Mouse (Mus musculus): ENCODE measurements around the gene Galnt2.

DNA sequence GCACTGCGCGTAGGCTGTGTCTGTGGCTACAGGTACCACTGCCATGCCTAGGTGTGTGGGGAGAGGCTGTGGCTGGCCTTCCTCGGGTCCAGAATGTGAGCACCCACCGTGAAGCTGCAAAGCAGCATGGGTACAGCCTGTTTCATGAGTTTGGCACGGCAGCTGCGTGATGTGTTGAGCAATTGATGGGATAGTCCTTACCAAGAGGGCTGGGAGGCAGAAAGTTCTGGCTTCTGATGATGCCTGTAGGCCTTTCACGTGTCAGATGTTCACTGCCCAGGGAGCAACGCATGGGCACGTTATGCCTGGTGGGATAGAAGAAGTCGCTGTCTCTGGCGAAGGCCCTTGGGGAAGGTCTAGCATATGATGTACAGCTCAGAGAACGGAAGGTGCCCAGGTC lies 33.5 kb downstream of the Galnt2 start:
- TF ChIP-seq POLR2A (IDR thresholded peaks at IDR 0.05; ENCODE audit: low read depth, low read length) (no peak), CTCF (IDR thresholded peaks at IDR 0.05; ENCODE audit: extremely low read depth, insufficient read length, insufficient replicate concordance, low read depth, low read length) (no peak)

All from small intestine, adult 2 months (tissue).